Mouse (Mus musculus) embryonic fibroblast, embryonic 13.5 days (primary cell): ENCODE measurements at regions not wholly inside any gene's neighbourhood (a gene's known extent, or its start where the extent isn't known, plus 50 kb on each side); places are given as distances from the start of the nearest gene placed in this dataset.

Experiments
- H3K27ac ChIP-seq: 2 replicates; pipeline ENCODE4 v1.5.1; 2012; ENCODE audit warnings: low read length, control low read depth, inconsistent platforms; ENCODE audit not compliant: insufficient read depth
- H3K4me1 ChIP-seq: 2 replicates; pipeline ENCODE4 v1.6.1; 2011; ENCODE audit warnings: low read length; ENCODE audit not compliant: control insufficient read depth, insufficient read depth
- H3K4me3 ChIP-seq: 2 replicates; pipeline ENCODE4 v1.5.1; 2011; ENCODE audit warnings: mild to moderate bottlenecking, control low read depth, low read length; ENCODE audit not compliant: insufficient read depth
- CTCF ChIP-seq: IDR thresholded peaks from 2 replicates; pipeline ENCODE4 v1.5.1; 2011; ENCODE audit warnings: mild to moderate bottlenecking, control low read depth, low read length, moderate library complexity, borderline replicate concordance; ENCODE audit not compliant: insufficient read depth
- POLR2A ChIP-seq: IDR thresholded peaks from 2 replicates; pipeline ENCODE4 v1.6.1; 2011; ENCODE audit warnings: low read depth, mild to moderate bottlenecking, control low read depth, low read length, moderate library complexity

DNA sequence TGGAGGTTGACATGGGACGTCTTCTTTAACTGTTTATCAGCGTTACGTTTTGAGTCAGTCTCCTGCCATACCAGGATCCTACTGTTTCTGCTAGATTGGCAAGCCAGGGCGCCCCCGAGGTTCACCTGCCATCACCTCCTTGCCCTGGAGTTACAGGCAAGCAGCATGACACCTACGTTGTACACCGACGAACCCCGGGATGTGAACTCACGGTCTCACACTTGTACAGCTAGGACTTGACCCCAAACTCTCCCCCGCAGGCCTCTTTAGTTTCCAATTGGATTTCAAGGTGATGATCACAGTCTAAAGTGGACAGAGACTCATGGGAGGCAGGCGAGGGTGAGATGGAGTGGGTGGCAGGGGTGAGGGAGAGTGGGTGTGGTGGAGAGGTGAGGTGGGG is 83.9 kb upstream of the Gm9887 start:
- peak overlapping the region; percentile 85 for H3K27ac ChIP-seq
- no peak for TF ChIP-seq CTCF
- TF ChIP-seq POLR2A: no peak
- H3K4me3 ChIP-seq: no peak overlapping the region
- H3K4me1 ChIP-seq: peaks cover 17% of the 10 kb centered on the region

DNA sequence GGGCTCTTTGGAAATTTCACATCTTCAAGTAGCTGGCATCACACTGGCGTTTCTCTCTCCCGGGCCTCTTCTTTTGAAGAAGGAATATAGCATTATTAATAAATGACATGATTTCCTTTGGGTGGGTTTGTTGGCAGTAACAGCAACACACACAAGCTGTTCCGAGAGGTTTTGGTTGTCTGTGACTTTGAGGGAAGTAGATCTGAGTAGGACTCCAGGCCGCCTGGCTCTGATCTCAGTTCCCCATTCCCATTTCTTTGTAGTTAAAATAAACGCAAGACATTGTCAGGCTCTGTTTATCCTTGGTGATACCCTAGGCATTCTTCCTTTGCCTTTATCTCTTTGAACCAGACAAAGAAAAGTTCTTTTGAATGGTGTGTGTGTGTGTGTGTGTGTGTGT is 83.3 kb upstream of the Gm9887 start:
- no peak overlapping the region for H3K4me3 ChIP-seq
- peak overlapping the region; percentile 85 for H3K27ac ChIP-seq
- TF ChIP-seq POLR2A: no peak
- TF ChIP-seq CTCF: no peak
- peaks cover 17% of the 10 kb centered on the region for H3K4me1 ChIP-seq

- TF ChIP-seq POLR2A: no peak
- Histone ChIP-seq H3K27ac (no peak overlapping the region), H3K4me3 (no peak overlapping the region), H3K4me1 (peaks cover 20% of the 10 kb centered on the region)
These were observed 81.3 kb upstream of the Gm9887 start for GRCm38 (mm10) chr12:69453544-69453943.

DNA sequence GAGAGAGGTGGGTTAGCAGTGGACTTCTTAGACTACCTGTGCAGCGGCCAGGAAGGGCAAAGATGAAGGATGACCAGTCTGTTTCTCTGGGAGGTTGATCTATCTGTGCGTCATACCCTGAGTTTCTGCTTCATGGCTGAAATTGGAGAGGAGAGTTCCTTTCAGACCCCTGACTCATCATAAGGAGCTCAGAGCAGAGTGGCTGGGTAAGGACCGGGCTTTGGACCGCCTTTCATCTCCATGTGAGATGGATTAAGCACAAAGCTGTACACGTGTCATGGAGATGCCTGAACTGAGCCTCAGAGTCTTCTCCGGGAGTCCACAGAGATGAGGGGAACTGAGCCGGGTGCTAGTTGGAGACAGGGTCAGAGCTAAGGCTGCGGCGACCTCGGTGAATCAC is 80.7 kb upstream of the Gm9887 start:
- no peak overlapping the region for H3K27ac ChIP-seq
- H3K4me1 ChIP-seq: peaks cover 18% of the 10 kb centered on the region
- no peak overlapping the region for H3K4me3 ChIP-seq
- TF ChIP-seq CTCF (no peak), POLR2A (no peak)

- TF ChIP-seq POLR2A (no peak), CTCF (no peak)
- Histone ChIP-seq H3K27ac (peak overlapping the region; percentile 97), H3K4me3 (no peak overlapping the region), H3K4me1 (peaks cover 16% of the 10 kb centered on the region)
These were observed 78.9 kb upstream of the Gm9887 start for GRCm38 (mm10) chr12:69451110-69451509.

DNA sequence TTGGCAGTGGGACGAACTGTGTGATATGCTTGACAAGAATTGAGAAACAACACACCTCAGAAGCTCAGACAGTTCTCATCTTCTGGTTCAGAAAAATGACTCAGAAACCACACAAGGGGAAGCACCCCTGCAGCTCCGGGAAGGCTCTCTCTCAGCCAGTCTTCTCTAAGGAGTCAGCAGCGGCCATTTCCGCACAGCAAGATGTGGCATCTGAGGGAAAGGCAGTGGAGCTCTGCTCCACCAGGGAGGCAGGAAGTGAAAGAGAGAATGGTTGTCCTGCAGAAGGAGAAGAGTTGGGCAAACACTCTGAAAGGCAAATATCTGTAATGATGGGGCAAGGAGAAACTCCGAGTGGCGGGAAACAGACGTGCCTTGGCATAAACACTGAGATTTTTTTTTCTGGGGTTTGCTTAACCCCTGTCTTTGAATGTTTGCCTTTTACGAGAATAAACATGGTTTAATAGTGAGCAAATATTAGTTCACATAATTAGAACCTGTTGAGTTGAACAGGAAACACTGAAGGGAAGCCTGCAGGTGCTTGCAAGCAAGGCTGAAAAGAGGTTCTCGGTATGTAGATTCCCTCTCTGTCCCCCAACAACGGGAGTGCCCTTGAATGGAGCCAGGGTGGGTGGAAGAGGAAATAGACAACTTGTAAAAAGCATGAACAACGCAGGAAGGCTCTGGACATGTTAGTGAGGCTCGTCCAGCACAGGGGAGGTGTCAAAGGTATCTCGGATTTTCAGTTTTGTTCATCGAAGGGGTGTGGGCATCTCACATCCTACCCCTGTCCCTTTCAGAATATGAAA is 75.9 kb upstream of the Gm9887 start:
- H3K27ac ChIP-seq: peak overlapping the region; percentile 44
- H3K4me3 ChIP-seq: no peak overlapping the region
- H3K4me1 ChIP-seq: peaks cover 16% of the 10 kb centered on the region
- no peak for TF ChIP-seq POLR2A
- TF ChIP-seq CTCF: no peak

DNA sequence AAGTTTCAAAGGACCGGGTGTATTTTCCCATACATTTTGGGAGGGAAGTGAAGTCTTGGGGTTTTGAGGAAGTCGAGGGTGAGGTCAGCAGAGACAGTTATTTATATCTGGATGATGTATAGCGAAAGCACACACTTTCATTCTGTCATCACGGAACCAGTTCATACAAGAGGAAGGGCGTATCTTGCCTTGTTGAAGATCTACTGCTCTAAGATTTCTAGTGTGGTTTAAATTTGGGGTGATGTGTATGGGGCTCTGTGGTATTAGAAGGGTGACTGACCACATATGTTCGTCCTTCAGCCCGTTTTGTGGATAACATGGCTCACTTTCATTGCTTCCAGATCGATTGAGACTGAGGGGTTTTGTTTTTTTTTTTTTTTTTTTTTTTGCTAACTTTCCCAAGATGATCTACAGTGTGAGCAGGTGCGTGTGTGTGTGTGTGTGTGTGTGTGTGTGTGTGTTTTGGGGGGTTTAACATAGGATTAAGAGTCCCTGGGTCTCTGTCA is 75.1 kb upstream of the Gm9887 start:
- Histone ChIP-seq H3K27ac (peak overlapping the region; percentile 44), H3K4me3 (no peak overlapping the region; the same call in 1 of the 2 replicates), H3K4me1 (peaks cover 16% of the 10 kb centered on the region)
- TF ChIP-seq POLR2A (no peak), CTCF (no peak)

DNA sequence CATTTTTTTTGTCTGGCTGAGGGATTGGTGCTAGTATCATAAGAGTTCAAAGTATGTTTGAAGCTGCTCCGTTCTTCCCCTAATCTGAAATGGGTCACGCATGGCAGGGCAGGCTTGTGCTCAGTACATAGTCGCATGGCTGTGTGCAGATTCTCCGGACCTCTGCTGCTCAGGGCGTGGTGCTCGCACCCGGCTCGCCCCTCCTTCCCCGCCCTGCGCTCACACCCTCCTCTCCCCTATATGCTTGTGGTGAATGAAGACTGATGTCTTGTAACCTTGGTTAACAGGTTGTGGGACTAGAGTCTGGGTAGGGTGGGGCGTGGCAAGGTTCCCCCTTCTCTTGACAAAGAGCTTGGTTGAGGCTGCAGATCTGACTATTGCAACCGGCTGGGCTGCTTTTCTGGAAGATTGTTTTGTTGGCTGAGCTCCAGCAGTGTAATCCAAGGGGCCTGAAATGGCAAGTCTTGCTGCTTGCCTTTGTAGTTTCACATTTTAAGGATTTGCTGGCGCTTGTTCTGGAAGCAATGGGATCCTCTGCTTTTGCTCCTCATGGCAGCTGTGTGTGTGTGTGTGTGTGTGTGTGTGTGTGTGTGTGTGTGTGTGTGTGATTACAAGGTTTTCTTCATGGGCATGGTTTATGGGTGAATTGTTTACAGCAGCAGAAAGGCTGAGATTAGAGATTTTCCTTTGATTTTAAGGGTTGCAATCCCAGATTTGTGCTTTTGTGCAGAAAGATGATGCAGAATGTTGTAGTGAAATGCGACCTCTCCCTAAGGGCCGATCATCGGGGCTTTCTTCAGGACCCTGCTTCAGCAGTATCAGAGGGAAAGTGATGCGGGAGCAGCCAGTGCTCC is 74.4 kb upstream of the Gm9887 start:
- Histone ChIP-seq H3K4me1 (peaks cover 15% of the 10 kb centered on the region), H3K4me3 (no peak overlapping the region), H3K27ac (peak overlapping the region; percentile 44)
- no peak for TF ChIP-seq POLR2A

DNA sequence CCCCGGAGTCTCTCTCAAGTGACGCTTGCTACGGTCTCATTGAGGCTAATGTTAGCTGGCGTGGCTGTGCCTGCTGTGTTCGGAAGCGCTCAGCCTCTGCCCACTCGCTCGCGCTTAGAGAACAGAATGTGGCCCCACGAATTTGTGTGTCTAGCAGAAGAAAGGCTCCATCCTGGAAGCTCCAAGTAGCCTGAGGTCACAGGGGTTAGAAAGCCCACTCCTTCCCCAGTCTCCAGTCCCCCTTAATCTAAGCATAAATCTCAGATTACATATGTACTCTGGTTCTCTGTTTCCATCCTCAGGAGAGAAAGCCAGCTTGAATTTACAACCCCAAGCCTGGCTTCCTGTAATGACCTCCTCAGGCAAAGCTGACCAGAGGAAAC is 73.8 kb upstream of the Gm9887 start:
- TF ChIP-seq CTCF (no peak), POLR2A (no peak)
- Histone ChIP-seq H3K4me3 (no peak overlapping the region), H3K27ac (no peak overlapping the region), H3K4me1 (peaks cover 11% of the 10 kb centered on the region)

GRCm38 (mm10) chr12:69442321-69442720 is 70.1 kb upstream of the Gm9887 start:
- Histone ChIP-seq H3K4me3 (no peak overlapping the region), H3K4me1 (peaks cover 4% of the 10 kb centered on the region), H3K27ac (no peak overlapping the region)
- TF ChIP-seq CTCF (no peak), POLR2A (no peak)
